Mouse (Mus musculus) heart, adult 2 months (tissue): ENCODE data around the gene Alg9. TPM values are rescaled to one million over a fixed set of nuclear protein-coding genes. Genes with fewer than 3 reads are reported as not detected.

Experiments
- DNase-seq, 2 experiments: peaks; one replicate each; pipeline ENCODE4 v3.0.0; 2021
- H3K27ac ChIP-seq: fragments of 200-600 bp; 2 replicates; pipeline ENCODE4 v1.8.1; 2022
- H3K27me3 ChIP-seq: fragments of 200-500 bp; 2 replicates; pipeline ENCODE4 v1.6.1; 2012; ENCODE audit warnings: mild to moderate bottlenecking, low read length, inconsistent platforms, mixed read lengths; ENCODE audit not compliant: control insufficient read depth, insufficient read depth
- H3K36me3 ChIP-seq: fragments of 200-500 bp; 2 replicates; pipeline ENCODE4 v1.6.1; 2012; ENCODE audit warnings: low read length, inconsistent platforms; ENCODE audit not compliant: control insufficient read depth, insufficient read depth
- H3K4me1 ChIP-seq: fragments of 200-500 bp; 2 replicates; pipeline ENCODE4 v1.6.1; 2011; ENCODE audit warnings: low read length; ENCODE audit not compliant: control insufficient read depth, insufficient read depth
- H3K4me3 ChIP-seq: fragments of 200-600 bp; 2 replicates; pipeline ENCODE4 v1.8.1; 2022
- H3K79me2 ChIP-seq: fragments of 200-500 bp; replicated peaks from 2 replicates; pipeline ENCODE4 v1.6.1; 2012; ENCODE audit warnings: mild to moderate bottlenecking, inconsistent platforms, low read length, moderate library complexity, mixed read lengths; ENCODE audit not compliant: control insufficient read depth, insufficient read depth
- H3K9ac ChIP-seq: fragments of 200-500 bp; 2 replicates; pipeline ENCODE4 v1.6.1; 2012; ENCODE audit warnings: low read depth, mild to moderate bottlenecking, control low read depth, inconsistent platforms, low read length, mixed read lengths
- CTCF ChIP-seq: fragments of 200-600 bp; IDR thresholded peaks from 2 replicates; pipeline ENCODE4 v1.8.1; 2022; ENCODE audit warnings: antibody characterized with exemption, mild to moderate bottlenecking, moderate library complexity
- EP300 ChIP-seq: fragments of 200-500 bp; IDR thresholded peaks from 2 replicates; pipeline ENCODE4 v1.6.1; 2011; ENCODE audit warnings: low read depth, low read length, control low read depth; ENCODE audit not compliant: insufficient read depth
- POLR2A ChIP-seq: fragments of 200-500 bp; IDR thresholded peaks from 2 replicates; pipeline ENCODE4 v1.6.1; 2011; ENCODE audit warnings: mild to moderate bottlenecking, low read depth, low read length, control low read depth; ENCODE audit not compliant: insufficient read depth
- whole genome bisulfite sequencing: fragments of 180-500 bp; shearing (Covaris S2); methylation state at CpG from one replicate; pipeline ENCODE4 v1.1.7; 2018; 5-methylcytosine and 5-hydroxymethylcytosine counted together
- intact Hi-C: fragments of 180-260 bp; cut with DNase I; formaldehyde crosslinking; loops from one replicate; pipeline ENCODE4 v1.15.1; 2025
- long read RNA-seq: library from polyadenylated mRNA; stranded (forward); transcript quantifications from one replicate; pipeline ENCODE4 v2.0.0, GENCODE M21; 2021
- polyA plus RNA-seq: library from polyadenylated mRNA; depleted of rRNA; stranded (reverse); fragments of >200 nt; gene quantifications from 2 replicates; pipeline ENCODE4 v1.2.3, GENCODE M21; 2012; rRNA removed
- total RNA-seq, 2 experiments: library from RNA; stranded (reverse); gene quantifications; 2 replicates each; pipeline ENCODE4 v1.2.3; 2021

Gene Alg9
- 1 to 10 TPM; 9.6 to 9.9 TPM for total RNA-seq
- polyA plus RNA-seq: 13.4 and 19.9 TPM in 2 replicates
- long read RNA-seq, transcript Alg9-201 (15 exons, 2,873 nt): major isoform, 15 of 16 reads
- long read RNA-seq, partial matches to known transcripts: 0 of 16 reads
- long read RNA-seq, other reads (novel, unspliced or antisense): 1 of 16 reads

GRCm38 (mm10) chr9:50774991-50775612, at the start of gene Alg9, which contains the start of gene 1110032A03Rik:
Alg9 (plus strand) TSS chr9:50775019.
1110032A03Rik (minus strand) TSS chr9:50775520.
- intact Hi-C loops: no loop called here
- peak; percentile 89 to 93 for DNase-seq
- H3K4me3 ChIP-seq: peak within 1 kb of the TSS; percentile 98
- peak within 1 kb of the TSS; percentile 97 for H3K9ac ChIP-seq
- no peaks in the 10 kb centered on the region for H3K27me3 ChIP-seq
- no peaks in the 10 kb centered on the region for H3K79me2 ChIP-seq
- peaks cover 1% of the 10 kb centered on the region for H3K4me1 ChIP-seq
- no peaks in the 10 kb centered on the region for H3K36me3 ChIP-seq
- under 1% methylated on average over 51 of the region's 51 CpGs for WGBS
- 0 out of 2 replicates have a peak, but pooled peaks have one; percentile 3 for TF ChIP-seq CTCF
- TF ChIP-seq EP300: peak; percentile 69; the same call in 1 of the 2 replicates
- no peak for TF ChIP-seq POLR2A
- peak within 1 kb of the TSS; percentile 60 for H3K27ac ChIP-seq

- H3K36me3 ChIP-seq: 0 out of 2 replicates have a peak, but pooled peaks cover 2% of the 10 kb centered on the region
Measured at GRCm38 (mm10) chr9:50725921-50726590, 48.8 kb upstream of the Alg9 start.

GRCm38 (mm10) chr9:50727171-50727924, 47.5 kb upstream of the Alg9 start:
- peak overlapping the region; percentile 62 for H3K9ac ChIP-seq
- H3K27ac ChIP-seq: peak overlapping the region; percentile 59
- no peaks in the 10 kb centered on the region for H3K27me3 ChIP-seq
- intact Hi-C loops: no loop called here
- H3K79me2 ChIP-seq: no peaks in the 10 kb centered on the region
- no peak for TF ChIP-seq CTCF
- no peak for TF ChIP-seq POLR2A
- no peak for TF ChIP-seq EP300
- peaks cover 6% of the 10 kb centered on the region for H3K4me1 ChIP-seq
- peak; percentile 37 to 38 for DNase-seq
- H3K36me3 ChIP-seq: 0 out of 2 replicates have a peak, but pooled peaks cover 2% of the 10 kb centered on the region
- whole genome bisulfite sequencing: 8% methylated on average over 30 of the region's 30 CpGs
- peak overlapping the region; percentile 58 for H3K4me3 ChIP-seq

More at GRCm38 (mm10) chr9:50725921-50726590, 48.8 kb upstream of the Alg9 start:
- Histone ChIP-seq H3K9ac (no peak overlapping the region), H3K27ac (peak overlapping the region; percentile 41), H3K79me2 (no peaks in the 10 kb centered on the region), H3K4me3 (no peak overlapping the region), H3K27me3 (no peaks in the 10 kb centered on the region), H3K4me1 (peaks cover 6% of the 10 kb centered on the region)
- no peak for DNase-seq
- 38% methylated on average over 8 of the region's 8 CpGs for WGBS
- no peak for TF ChIP-seq CTCF
- TF ChIP-seq POLR2A: no peak
- no peak for TF ChIP-seq EP300
- intact Hi-C loops: no loop called here

- Histone ChIP-seq H3K9ac (peak overlapping the region; percentile 62), H3K4me3 (peak overlapping the region; percentile 58), H3K27ac (peak overlapping the region; percentile 59), H3K79me2 (no peaks in the 10 kb centered on the region), H3K27me3 (no peaks in the 10 kb centered on the region), H3K4me1 (peaks cover 4% of the 10 kb centered on the region), H3K36me3 (0 out of 2 replicates have a peak, but pooled peaks cover 2% of the 10 kb centered on the region)
- intact Hi-C loops: no loop called here
- WGBS: 1% methylated on average over 45 of the region's 45 CpGs
- DNase-seq: peak; percentile 72 to 75
- TF ChIP-seq POLR2A: peak; percentile 32; the same call in 1 of the 2 replicates
- no peak for TF ChIP-seq EP300
- peak; percentile 28; the same call in 1 of the 2 replicates for TF ChIP-seq CTCF
Measured at GRCm38 (mm10) chr9:50727925-50728651, 46.7 kb upstream of the Alg9 start.

GRCm38 (mm10) chr9:50729600-50729999, 45.2 kb upstream of the Alg9 start:
- intact Hi-C loops: no loop called here
- no peak for TF ChIP-seq POLR2A
- TF ChIP-seq CTCF: no peak
- no peak for TF ChIP-seq EP300

More at GRCm38 (mm10) chr9:50729600-50729999, 45.2 kb upstream of the Alg9 start:
- WGBS: 42% methylated on average over 4 of the region's 4 CpGs
- no peaks in the 10 kb centered on the region for H3K27me3 ChIP-seq
- no peak for DNase-seq
- peaks cover 3% of the 10 kb centered on the region for H3K4me1 ChIP-seq
- H3K4me3 ChIP-seq: no peak overlapping the region
- no peak overlapping the region for H3K9ac ChIP-seq
- H3K79me2 ChIP-seq: no peaks in the 10 kb centered on the region
- H3K27ac ChIP-seq: no peak overlapping the region
- 0 out of 2 replicates have a peak, but pooled peaks cover 2% of the 10 kb centered on the region for H3K36me3 ChIP-seq
